Mouse (Mus musculus) intestine, embryonic 15.5 days (tissue): ENCODE measurements around the gene Grk6. TPM values are rescaled to one million over a fixed set of nuclear protein-coding genes. Genes with fewer than 3 reads are reported as not detected.

Experiments
- ATAC-seq: fragments of 200-750 bp; cut with Nextera tagmentation; 2 replicates; pipeline ENCODE4 v1.8.0; 2017; ENCODE audit warnings: moderate TSS enrichment, moderate library complexity
- H3K27ac ChIP-seq: fragments of 300-500 bp; sonication (generic); 2 replicates; pipeline ENCODE4 v1.5.1; 2015; ENCODE audit warnings: mild to moderate bottlenecking, inconsistent platforms
- H3K27me3 ChIP-seq: fragments of 300-500 bp; sonication (generic); replicated peaks from 2 replicates; pipeline ENCODE4 v1.6.1; 2015; ENCODE audit warnings: inconsistent platforms
- H3K36me3 ChIP-seq: fragments of 300-500 bp; sonication (generic); 2 replicates; pipeline ENCODE4 v1.6.1; 2015; ENCODE audit warnings: inconsistent platforms
- H3K4me1 ChIP-seq: fragments of 300-500 bp; sonication (generic); replicated peaks from 2 replicates; pipeline ENCODE4 v1.6.1; 2015; ENCODE audit warnings: inconsistent platforms
- H3K4me2 ChIP-seq: fragments of 300-500 bp; sonication (generic); replicated peaks from 2 replicates; pipeline ENCODE4 v1.6.1; 2015; ENCODE audit warnings: mild to moderate bottlenecking, inconsistent platforms
- H3K4me3 ChIP-seq: fragments of 300-500 bp; sonication (generic); replicated peaks from 2 replicates; pipeline ENCODE4 v1.5.1; 2015; ENCODE audit warnings: inconsistent platforms
- H3K9ac ChIP-seq: fragments of 300-500 bp; sonication (generic); 2 replicates; pipeline ENCODE4 v1.6.1; 2015; ENCODE audit warnings: inconsistent platforms
- H3K9me3 ChIP-seq: fragments of 300-500 bp; sonication (generic); 2 replicates; pipeline ENCODE4 v1.6.1; 2016; ENCODE audit warnings: inconsistent platforms
- WGBS: fragments of 180-500 bp; shearing (Covaris S2); methylation state at CpG from one replicate; pipeline ENCODE4 v1.1.7; 2015; 5-methylcytosine and 5-hydroxymethylcytosine counted together
- polyA plus RNA-seq: library from polyadenylated mRNA; unstranded; fragments of >200 nt; fragmentation: Nextera tagmentation; extraction: Ambion mirVana; gene quantifications from 2 replicates; pipeline ENCODE4 v1.2.1, GENCODE M21; 2015

The Grk6 gene
- polyA plus RNA-seq, 1 experiment from 2014 or later, result 38.3 TPM

- Histone ChIP-seq H3K27me3 (no peaks in the 10 kb centered on the region), H3K4me2 (peak overlapping the region; percentile 99), H3K36me3 (peaks cover 27% of the 10 kb centered on the region), H3K27ac (peak overlapping the region; percentile 72), H3K4me3 (peak overlapping the region; percentile 57), H3K4me1 (peaks cover 25% of the 10 kb centered on the region), H3K9ac (peak overlapping the region; percentile 54), H3K9me3 (no peaks in the 10 kb centered on the region)
- peak; percentile 59 for ATAC-seq
- WGBS, result 1% methylated on average over 103 of the region's 103 CpGs
Observed at GRCm38 (mm10) chr13:55472132-55473022, 27.5 kb downstream of the Grk6 start.

GRCm38 (mm10) chr13:55473076-55473831 lies 28.4 kb downstream of the Grk6 start:
- peak overlapping the region; percentile 72; the same call in 1 of the 2 replicates for H3K27ac ChIP-seq
- peaks cover 25% of the 10 kb centered on the region for H3K4me1 ChIP-seq
- no peaks in the 10 kb centered on the region for H3K27me3 ChIP-seq
- no peaks in the 10 kb centered on the region for H3K9me3 ChIP-seq
- H3K36me3 ChIP-seq, result peaks cover 31% of the 10 kb centered on the region
- 32% methylated on average over 18 of the region's 18 CpGs for WGBS
- H3K4me2 ChIP-seq, result peak overlapping the region; percentile 99
- H3K9ac ChIP-seq, result peak overlapping the region; percentile 54
- ATAC-seq, result no peak
- H3K4me3 ChIP-seq, result peak overlapping the region; percentile 57

- no peak for ATAC-seq
- Histone ChIP-seq H3K4me1 (peaks cover 25% of the 10 kb centered on the region), H3K4me2 (no peak overlapping the region), H3K9me3 (no peaks in the 10 kb centered on the region), H3K9ac (no peak overlapping the region), H3K27ac (no peak overlapping the region), H3K36me3 (peaks cover 31% of the 10 kb centered on the region), H3K4me3 (no peak overlapping the region), H3K27me3 (no peaks in the 10 kb centered on the region)
- 64% methylated on average over 11 of the region's 11 CpGs for WGBS
Observed at GRCm38 (mm10) chr13:55473961-55474360, 29.1 kb downstream of the Grk6 start.

GRCm38 (mm10) chr13:55474621-55475069 lies 29.8 kb downstream of the Grk6 start:
- Histone ChIP-seq H3K9me3 (no peaks in the 10 kb centered on the region), H3K4me2 (no peak overlapping the region), H3K27ac (no peak overlapping the region), H3K9ac (no peak overlapping the region), H3K27me3 (no peaks in the 10 kb centered on the region), H3K36me3 (peaks cover 31% of the 10 kb centered on the region), H3K4me1 (peaks cover 25% of the 10 kb centered on the region), H3K4me3 (no peak overlapping the region)
- WGBS, result 49% methylated on average over 5 of the region's 5 CpGs
- no peak for ATAC-seq

- peaks cover 34% of the 10 kb centered on the region for H3K36me3 ChIP-seq
- no peak overlapping the region for H3K9ac ChIP-seq
- H3K4me1 ChIP-seq, result peaks cover 23% of the 10 kb centered on the region
- no peak overlapping the region for H3K4me2 ChIP-seq
- no peak overlapping the region for H3K27ac ChIP-seq
- no peak overlapping the region for H3K4me3 ChIP-seq
- no peaks in the 10 kb centered on the region for H3K9me3 ChIP-seq
- no peaks in the 10 kb centered on the region for H3K27me3 ChIP-seq
- no peak for ATAC-seq
- WGBS, result 86% methylated on average over 5 of the region's 5 CpGs
Observed at GRCm38 (mm10) chr13:55475750-55476149, 30.9 kb downstream of the Grk6 start.

- no peak overlapping the region for H3K9ac ChIP-seq
- no peaks in the 10 kb centered on the region for H3K9me3 ChIP-seq
- WGBS, result 91% methylated on average over 8 of the region's 8 CpGs
- H3K27me3 ChIP-seq, result no peaks in the 10 kb centered on the region
- no peak overlapping the region for H3K4me2 ChIP-seq
- no peak overlapping the region for H3K27ac ChIP-seq
- no peak for ATAC-seq
- H3K4me1 ChIP-seq, result peaks cover 18% of the 10 kb centered on the region
- H3K4me3 ChIP-seq, result no peak overlapping the region
- peaks cover 34% of the 10 kb centered on the region for H3K36me3 ChIP-seq
Observed at GRCm38 (mm10) chr13:55476256-55476655, 31.4 kb downstream of the Grk6 start.

GRCm38 (mm10) chr13:55477492-55477891 lies 32.6 kb downstream of the Grk6 start:
- Histone ChIP-seq H3K36me3 (peaks cover 40% of the 10 kb centered on the region), H3K9ac (no peak overlapping the region), H3K4me2 (no peak overlapping the region), H3K9me3 (no peaks in the 10 kb centered on the region), H3K4me3 (no peak overlapping the region), H3K27ac (no peak overlapping the region), H3K27me3 (no peaks in the 10 kb centered on the region), H3K4me1 (peaks cover 13% of the 10 kb centered on the region)
- WGBS, result 72% methylated on average over 16 of the region's 16 CpGs
- no peak for ATAC-seq

- no peak overlapping the region for H3K4me2 ChIP-seq
- peaks cover 14% of the 10 kb centered on the region; the same call in 1 of the 2 replicates for H3K4me1 ChIP-seq
- no peak overlapping the region for H3K9ac ChIP-seq
- peaks cover 40% of the 10 kb centered on the region for H3K36me3 ChIP-seq
- no peak overlapping the region for H3K27ac ChIP-seq
- no peak for ATAC-seq
- H3K9me3 ChIP-seq, result no peaks in the 10 kb centered on the region
- no peaks in the 10 kb centered on the region for H3K27me3 ChIP-seq
- WGBS, result 55% methylated on average over 5 of the region's 5 CpGs
- H3K4me3 ChIP-seq, result no peak overlapping the region
Observed at GRCm38 (mm10) chr13:55478036-55478435, 33.2 kb downstream of the Grk6 start.

GRCm38 (mm10) chr13:55479008-55479407 lies 34.1 kb downstream of the Grk6 start:
- ATAC-seq, result no peak
- no peak overlapping the region for H3K4me2 ChIP-seq
- no peak overlapping the region for H3K4me3 ChIP-seq
- WGBS, result 80% methylated on average over 7 of the region's 7 CpGs
- H3K27me3 ChIP-seq, result no peaks in the 10 kb centered on the region
- peaks cover 18% of the 10 kb centered on the region; the same call in 1 of the 2 replicates for H3K4me1 ChIP-seq
- no peaks in the 10 kb centered on the region for H3K9me3 ChIP-seq
- H3K36me3 ChIP-seq, result peaks cover 40% of the 10 kb centered on the region
- no peak overlapping the region for H3K27ac ChIP-seq
- H3K9ac ChIP-seq, result no peak overlapping the region

GRCm38 (mm10) chr13:55479929-55480328 lies 35.1 kb downstream of the Grk6 start:
- Histone ChIP-seq H3K4me2 (no peak overlapping the region), H3K9me3 (no peaks in the 10 kb centered on the region), H3K27me3 (no peaks in the 10 kb centered on the region), H3K36me3 (peaks cover 36% of the 10 kb centered on the region), H3K4me3 (no peak overlapping the region), H3K4me1 (peaks cover 26% of the 10 kb centered on the region), H3K27ac (no peak overlapping the region), H3K9ac (no peak overlapping the region)
- ATAC-seq, result no peak

- Histone ChIP-seq H3K9me3 (no peaks in the 10 kb centered on the region), H3K4me3 (no peak overlapping the region), H3K9ac (peak overlapping the region; percentile 8; the same call in 1 of the 2 replicates), H3K36me3 (peaks cover 12% of the 10 kb centered on the region; the same call in 1 of the 2 replicates), H3K4me1 (peaks cover 51% of the 10 kb centered on the region), H3K4me2 (peak overlapping the region; percentile 34), H3K27me3 (no peaks in the 10 kb centered on the region), H3K27ac (peak overlapping the region; percentile 60)
- 61% methylated on average over 7 of the region's 7 CpGs for WGBS
- peak; percentile 27; the same call in 1 of the 2 replicates for ATAC-seq
Observed at GRCm38 (mm10) chr13:55482542-55482941, 37.7 kb downstream of the Grk6 start.

- no peaks in the 10 kb centered on the region for H3K9me3 ChIP-seq
- no peaks in the 10 kb centered on the region for H3K27me3 ChIP-seq
- peaks cover 53% of the 10 kb centered on the region for H3K4me1 ChIP-seq
- H3K27ac ChIP-seq, result peak overlapping the region; percentile 60
- no peak overlapping the region for H3K4me3 ChIP-seq
- H3K36me3 ChIP-seq, result peaks cover 10% of the 10 kb centered on the region; the same call in 1 of the 2 replicates
- WGBS, result 32% methylated on average over 9 of the region's 9 CpGs
- no peak for ATAC-seq
- H3K9ac ChIP-seq, result no peak overlapping the region
- H3K4me2 ChIP-seq, result peak overlapping the region; percentile 34
Observed at GRCm38 (mm10) chr13:55483071-55483470, 38.2 kb downstream of the Grk6 start.
